Mouse (Mus musculus): ENCODE data around the gene Ror2.
A peak's percentile ranks its signal among the peaks of the same experiment; 100 is the strongest.

Ror2 gene

GRCm38 (mm10) chr13:53233826-53234786 is 51.8 kb downstream of the Ror2 start:
- no peak for DNase-seq (ENCODE audit: low read depth, low spot score)

DNA sequence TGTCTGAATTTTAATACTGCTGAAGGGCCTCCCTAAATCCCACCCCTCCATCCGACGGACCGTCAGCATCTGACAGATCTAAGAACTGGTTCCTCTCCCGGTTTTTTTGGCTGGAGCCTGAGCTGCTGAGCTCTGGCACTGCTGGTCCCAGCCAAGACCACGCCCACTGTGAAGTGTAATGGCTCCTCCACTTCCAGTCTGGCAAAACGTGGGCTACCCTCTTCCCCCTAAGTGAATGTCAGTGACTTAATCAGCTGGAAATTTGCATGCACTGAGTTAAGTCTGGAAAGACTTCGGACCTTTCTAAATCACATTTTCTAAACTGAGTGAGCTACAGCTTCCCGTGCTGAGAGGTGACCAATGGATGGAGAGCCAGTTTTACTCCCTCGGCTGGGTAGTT is 52.5 kb downstream of the Ror2 start:
- no peak for DNase-seq (ENCODE audit: low read depth, low spot score)

DNA sequence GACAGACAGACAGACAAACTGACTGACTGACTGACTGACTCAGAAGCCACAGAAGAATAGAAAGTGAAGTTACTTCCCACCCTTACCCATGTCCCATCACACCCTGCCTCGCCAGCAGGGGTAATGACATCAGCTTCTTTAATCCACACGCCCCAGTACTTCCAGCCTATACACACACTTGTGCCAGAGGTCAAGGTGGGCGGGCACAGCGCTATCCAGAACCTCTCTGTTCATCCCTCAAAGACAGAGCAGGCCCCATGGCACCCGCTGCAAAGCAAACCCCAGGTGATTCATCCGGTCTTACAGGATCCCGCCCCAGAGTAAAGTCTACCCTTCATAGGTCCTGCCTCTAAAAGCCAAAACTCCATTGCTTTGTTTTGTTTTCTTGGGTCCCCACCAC is 53.5 kb downstream of the Ror2 start:
- DNase-seq (ENCODE audit: low read depth, low spot score): no peak

- DNase-seq (ENCODE audit: low read depth, low spot score): no peak
These were observed 55.3 kb downstream of the Ror2 start for GRCm38 (mm10) chr13:53230446-53231161.

GRCm38 (mm10) chr13:53227019-53227418 is 58.9 kb downstream of the Ror2 start:
- no peak for DNase-seq (ENCODE audit: low read depth, low spot score)

- no peak for DNase-seq (ENCODE audit: low read depth, low spot score)
These were observed 59.5 kb downstream of the Ror2 start for GRCm38 (mm10) chr13:53226461-53226860.

DNA sequence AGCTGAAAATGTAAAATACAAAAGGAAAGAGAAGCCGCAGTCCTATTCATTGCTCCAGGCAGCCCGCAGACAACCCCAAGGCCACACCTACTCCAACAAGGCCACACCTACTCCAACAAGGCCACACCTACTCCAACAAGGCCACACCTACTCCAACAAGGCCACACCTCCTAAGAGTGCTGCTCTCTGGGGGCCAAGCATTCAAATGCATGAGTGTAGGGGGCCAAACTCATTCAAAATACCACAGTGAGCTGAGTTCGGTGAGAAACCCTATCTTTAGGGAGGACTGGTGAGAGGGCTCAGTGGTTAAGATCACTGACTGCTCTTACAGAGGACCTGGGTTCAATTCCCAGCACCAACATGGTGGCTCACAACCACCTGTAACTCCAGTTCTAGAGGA is 60.0 kb downstream of the Ror2 start:
- no peak for DNase-seq (ENCODE audit: low read depth, low spot score)

DNA sequence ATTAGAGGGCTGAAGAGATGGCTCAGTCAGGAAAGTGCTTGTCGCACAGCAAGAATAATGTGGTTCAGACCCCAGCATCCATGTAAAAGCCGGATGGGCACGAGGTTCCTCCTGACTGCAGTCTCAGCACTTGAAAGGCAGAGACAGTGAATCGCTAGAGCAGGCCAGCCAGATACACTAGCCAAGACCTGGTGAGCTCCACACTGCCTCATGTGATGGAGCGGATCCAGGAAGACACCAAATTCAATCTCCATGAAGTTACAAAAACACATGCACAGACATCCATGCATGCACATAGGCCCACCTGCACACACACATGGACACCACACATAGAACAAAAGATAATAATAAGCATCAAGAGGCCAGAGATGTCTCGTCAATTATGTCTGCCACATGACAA is 64.7 kb downstream of the Ror2 start:
- no peak for DNase-seq (ENCODE audit: low read depth, low spot score)

GRCm38 (mm10) chr13:53219889-53220288 is 66.0 kb downstream of the Ror2 start:
- DNase-seq (ENCODE audit: low read depth, low spot score): no peak

DNA sequence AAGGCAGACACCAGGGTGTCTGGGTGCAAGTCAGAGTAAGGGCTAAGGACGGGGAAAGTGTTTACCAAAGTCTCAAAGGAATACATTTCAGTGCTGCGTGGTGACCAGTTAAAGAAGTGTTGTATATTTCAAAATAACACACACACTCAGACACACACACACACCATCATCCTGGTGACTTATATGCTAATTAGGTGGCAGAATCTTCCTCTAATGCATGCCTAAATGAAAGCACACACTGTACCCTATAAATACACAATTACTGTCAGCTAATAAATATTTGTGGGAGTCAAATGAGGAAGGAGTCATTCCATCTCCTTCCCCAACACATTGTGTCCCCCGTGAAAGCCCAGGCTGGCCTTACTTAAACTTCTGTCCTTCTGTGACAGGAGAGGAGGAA is 66.5 kb downstream of the Ror2 start:
- no peak for DNase-seq (ENCODE audit: low read depth, low spot score)

GRCm38 (mm10) chr13:53217396-53217975 is 68.4 kb downstream of the Ror2 start:
- no peak for DNase-seq (ENCODE audit: low read depth, low spot score)

DNA sequence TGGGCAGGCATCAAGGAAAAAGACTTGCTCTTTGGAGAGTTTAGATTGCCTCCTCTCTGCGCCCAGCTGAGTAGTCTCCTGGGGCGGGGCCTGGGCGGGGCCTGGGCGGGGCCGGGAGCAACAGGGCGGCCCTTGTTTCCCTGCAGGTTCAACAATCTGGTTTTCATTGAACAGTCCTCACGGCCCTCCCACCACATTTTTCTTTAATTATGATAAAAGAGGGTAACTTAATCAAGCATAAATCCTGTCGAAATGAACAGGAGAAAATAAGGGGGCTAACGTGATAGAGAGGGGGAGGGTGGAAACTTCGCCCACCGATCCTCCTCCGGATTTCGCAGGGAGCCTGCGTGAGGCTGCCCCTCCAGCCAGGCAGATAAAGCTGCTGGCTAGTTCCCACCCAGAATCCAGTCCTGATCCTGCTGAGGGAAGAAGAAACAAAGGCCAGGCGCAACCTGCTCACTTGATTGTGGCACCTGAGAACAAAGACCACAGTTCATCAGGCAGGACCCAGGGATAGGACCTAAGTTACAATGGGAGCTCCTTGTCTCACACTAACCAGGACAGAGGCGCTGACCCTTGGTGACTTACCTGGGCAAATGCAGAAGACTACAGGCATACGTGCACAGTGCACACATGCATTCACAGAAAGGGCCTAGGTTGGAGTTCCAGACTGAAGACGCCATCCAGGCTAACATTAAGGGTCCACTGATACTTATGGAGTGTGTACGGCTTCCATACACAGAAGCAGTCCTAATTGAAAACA is 73.8 kb downstream of the Ror2 start:
- DNase-seq (ENCODE audit: low read depth, low spot score): no peak

DNA sequence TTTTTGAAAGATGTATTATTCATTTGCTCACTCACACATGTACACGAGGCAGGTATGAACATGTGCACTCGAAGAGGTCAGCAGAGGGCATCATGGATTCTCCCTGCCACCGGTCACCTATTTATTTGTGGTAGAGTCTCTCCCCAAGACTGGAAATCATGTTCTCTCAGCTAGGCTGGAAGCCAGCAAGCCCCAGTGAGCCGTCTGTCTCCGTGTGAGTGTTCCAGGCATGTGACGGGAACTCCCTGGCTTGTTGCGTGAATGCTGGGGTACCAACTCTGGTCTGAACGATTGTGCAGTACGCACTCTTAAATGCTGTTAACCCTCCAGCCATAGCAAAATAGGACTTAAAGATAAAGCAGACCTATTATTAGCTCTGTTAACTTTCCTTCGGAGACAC is 77.4 kb downstream of the Ror2 start:
- no peak for DNase-seq (ENCODE audit: low read depth, low spot score)

- no peak for DNase-seq (ENCODE audit: low read depth, low spot score)
These were observed 80.6 kb downstream of the Ror2 start for GRCm38 (mm10) chr13:53205128-53205911.

- no peak for DNase-seq (ENCODE audit: low read depth, low spot score)
These were observed 83.5 kb downstream of the Ror2 start for GRCm38 (mm10) chr13:53202439-53202830.

- peak; percentile 24 for DNase-seq (ENCODE audit: low read depth, low spot score)
These were observed 84.1 kb downstream of the Ror2 start for GRCm38 (mm10) chr13:53201628-53202438.

DNA sequence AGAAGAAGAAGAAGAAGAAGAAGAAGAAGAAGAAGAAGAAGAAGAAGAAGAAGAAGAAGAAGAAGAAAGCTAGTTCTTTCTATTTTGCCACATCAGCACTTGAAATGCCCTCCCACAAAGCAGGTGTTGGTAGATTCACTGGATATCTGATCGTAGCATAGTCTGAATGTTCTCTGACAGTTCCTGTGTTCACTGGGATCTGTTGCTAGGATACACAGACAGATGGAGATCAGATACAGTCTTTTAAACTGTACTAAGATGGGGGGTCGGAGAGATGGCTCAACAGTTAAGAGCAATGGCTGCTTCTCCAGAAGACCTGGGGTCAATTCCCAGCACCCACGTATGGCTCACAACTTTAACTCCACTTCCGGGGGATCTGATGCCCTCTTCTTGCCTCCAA is 85.8 kb downstream of the Ror2 start:
- no peak for DNase-seq (ENCODE audit: low read depth, low spot score)

GRCm38 (mm10) chr13:53199262-53199661 is 86.7 kb downstream of the Ror2 start:
- DNase-seq (ENCODE audit: low read depth, low spot score): no peak

DNA sequence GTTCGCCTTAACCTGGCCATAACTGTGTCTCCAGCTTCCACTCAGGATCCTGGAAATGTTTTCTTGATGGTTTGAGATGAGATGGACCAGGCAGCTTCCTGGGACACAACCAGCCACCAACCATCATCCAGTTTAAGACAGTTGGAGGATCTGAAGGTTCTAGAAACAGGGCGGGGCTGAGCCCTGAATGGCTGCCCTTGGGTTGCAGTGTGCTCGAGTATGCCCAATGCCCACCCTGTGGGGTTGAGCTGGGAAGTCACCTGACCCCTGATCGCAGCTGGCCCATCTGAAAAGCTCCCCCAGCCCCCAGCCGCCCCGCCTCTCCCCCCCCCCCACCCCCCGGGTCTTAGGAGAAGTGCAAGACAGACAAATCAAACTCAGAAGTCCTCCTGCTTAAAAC is 89.2 kb downstream of the Ror2 start:
- DNase-seq (ENCODE audit: low read depth, low spot score): no peak
